Mouse (Mus musculus): ENCODE results near the gene Slc25a25. TPM values are rescaled to one million over a fixed set of nuclear protein-coding genes. Genes with fewer than 3 reads are reported as not detected.
A peak's percentile ranks its signal among the peaks of the same experiment; 100 is the strongest.

The Slc25a25 gene
- polyA plus RNA-seq, 2 experiments = 12.7 to 17.4 TPM

DNA sequence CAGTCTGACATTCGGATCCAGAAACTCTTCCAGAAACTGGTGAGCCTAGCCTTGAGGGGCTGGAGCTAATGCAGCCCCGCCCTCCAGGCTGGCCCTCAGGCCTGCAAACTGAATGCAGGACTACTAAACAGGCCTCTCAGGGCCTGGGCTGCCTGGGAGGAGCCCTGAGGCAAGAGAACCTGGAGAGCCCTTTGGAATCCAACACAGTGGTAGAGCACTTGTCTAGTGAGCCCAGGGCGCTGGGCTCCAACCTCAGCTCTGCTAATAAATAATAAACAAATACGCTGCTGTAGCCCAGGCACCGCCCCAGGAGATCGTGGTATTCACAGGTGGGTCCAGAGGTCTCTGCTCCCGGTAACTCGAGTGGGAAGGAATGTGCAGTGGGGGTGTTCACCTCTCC, 60.4 kb downstream of the Slc25a25 start:
- Histone ChIP-seq H3K27ac (replicated peaks; ENCODE audit: low read depth, low read length) (no peak overlapping the region), H3K9me3 (ENCODE audit: control insufficient read depth, low read length) (no peaks in the 10 kb centered on the region)

DNA sequence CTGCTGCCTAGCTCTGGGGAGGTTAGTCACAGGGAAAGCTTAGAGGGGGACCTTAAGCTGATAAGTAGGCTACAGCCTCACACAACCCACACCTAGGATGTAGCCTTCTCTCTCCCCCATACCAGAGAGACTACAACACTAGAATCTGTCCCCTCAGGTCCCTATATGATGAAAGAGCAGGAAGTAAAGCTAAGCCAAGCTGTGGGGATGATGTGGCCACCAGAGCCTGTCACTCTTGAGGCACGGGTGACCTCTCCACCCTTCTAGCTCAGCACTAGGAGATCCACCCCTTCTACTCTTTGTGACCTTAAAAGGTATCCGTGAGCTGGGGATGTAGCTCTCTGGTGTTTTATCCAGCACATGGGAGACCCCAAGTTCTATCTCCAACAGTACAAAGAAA, 62.1 kb downstream of the Slc25a25 start:
- WGBS = 79% methylated on average over 2 of the region's 2 CpGs
- no peak overlapping the region for H3K4me2 ChIP-seq (replicated peaks; ENCODE audit: low read depth, low read length, severe bottlenecking)
- H3K36me3 ChIP-seq (ENCODE audit: control insufficient read depth, insufficient read depth, low read length) = no peaks in the 10 kb centered on the region
- DNase-seq (ENCODE audit: low spot score) (no peak), ATAC-seq (ENCODE audit: low FRiP score, low read depth) (no peak)
- no peaks in the 10 kb centered on the region for H3K9me3 ChIP-seq (ENCODE audit: control insufficient read depth, low read length)
- H3K27ac ChIP-seq (replicated peaks; ENCODE audit: low read depth, low read length) = no peak overlapping the region
- H3K27me3 ChIP-seq (ENCODE audit: control insufficient read depth, insufficient read depth, low read length) = no peaks in the 10 kb centered on the region
- no peak overlapping the region for H3K9ac ChIP-seq (ENCODE audit: low read depth, low read length, severe bottlenecking)
- no peak overlapping the region for H3K4me3 ChIP-seq (replicated peaks; ENCODE audit: low read length)
- H3K4me1 ChIP-seq (ENCODE audit: control insufficient read depth, insufficient read depth, low read length) = no peaks in the 10 kb centered on the region
- TF ChIP-seq POLR2A (IDR thresholded peaks at IDR 0.05; ENCODE audit: borderline replicate concordance, extremely low read depth, insufficient read depth, insufficient read length) = no peak

More for the DNA sequence above, 60.4 kb downstream of the Slc25a25 start:
- TF ChIP-seq POLR2A (IDR thresholded peaks at IDR 0.05; ENCODE audit: borderline replicate concordance, extremely low read depth, insufficient read depth, insufficient read length) = no peak
- no peak for DNase-seq (ENCODE audit: low spot score)
- H3K36me3 ChIP-seq (ENCODE audit: control insufficient read depth, insufficient read depth, low read length) = no peaks in the 10 kb centered on the region
- H3K4me2 ChIP-seq (replicated peaks; ENCODE audit: low read depth, low read length, severe bottlenecking) = no peak overlapping the region
- H3K4me3 ChIP-seq (replicated peaks; ENCODE audit: low read length) = no peak overlapping the region
- no peak for ATAC-seq (ENCODE audit: low FRiP score, low read depth)
- 61% methylated on average over 8 of the region's 8 CpGs for WGBS
- no peaks in the 10 kb centered on the region for H3K27me3 ChIP-seq (ENCODE audit: control insufficient read depth, insufficient read depth, low read length)
- H3K9ac ChIP-seq (ENCODE audit: low read depth, low read length, severe bottlenecking) = no peak overlapping the region
- no peaks in the 10 kb centered on the region for H3K4me1 ChIP-seq (ENCODE audit: control insufficient read depth, insufficient read depth, low read length)

GRCm38 (mm10) chr2:32387706-32388490, 63.3 kb downstream of the Slc25a25 start, which contains the start of gene Lcn2:
Gene Lcn2, minus strand, starts transcription at chr2:32388252.
- no peaks in the 10 kb centered on the region for H3K27me3 ChIP-seq (ENCODE audit: control insufficient read depth, insufficient read depth, low read length)
- no peak within 1 kb of the TSS for H3K4me2 ChIP-seq (replicated peaks; ENCODE audit: low read depth, low read length, severe bottlenecking)
- no peaks in the 10 kb centered on the region for H3K4me1 ChIP-seq (ENCODE audit: control insufficient read depth, insufficient read depth, low read length)
- no peak for TF ChIP-seq POLR2A (IDR thresholded peaks at IDR 0.05; ENCODE audit: borderline replicate concordance, extremely low read depth, insufficient read depth, insufficient read length)
- no peak within 1 kb of the TSS for H3K4me3 ChIP-seq (replicated peaks; ENCODE audit: low read length)
- peak within 1 kb of the TSS; percentile 38 for H3K9ac ChIP-seq (ENCODE audit: low read depth, low read length, severe bottlenecking)
- no peak within 1 kb of the TSS for H3K27ac ChIP-seq (replicated peaks; ENCODE audit: low read depth, low read length)
- DNase-seq (ENCODE audit: low spot score) = no peak
- H3K9me3 ChIP-seq (ENCODE audit: control insufficient read depth, low read length) = no peaks in the 10 kb centered on the region
- ATAC-seq (ENCODE audit: low FRiP score, low read depth) = no peak
- H3K36me3 ChIP-seq (ENCODE audit: control insufficient read depth, insufficient read depth, low read length) = no peaks in the 10 kb centered on the region
- 57% methylated on average over 5 of the region's 5 CpGs for WGBS

DNA sequence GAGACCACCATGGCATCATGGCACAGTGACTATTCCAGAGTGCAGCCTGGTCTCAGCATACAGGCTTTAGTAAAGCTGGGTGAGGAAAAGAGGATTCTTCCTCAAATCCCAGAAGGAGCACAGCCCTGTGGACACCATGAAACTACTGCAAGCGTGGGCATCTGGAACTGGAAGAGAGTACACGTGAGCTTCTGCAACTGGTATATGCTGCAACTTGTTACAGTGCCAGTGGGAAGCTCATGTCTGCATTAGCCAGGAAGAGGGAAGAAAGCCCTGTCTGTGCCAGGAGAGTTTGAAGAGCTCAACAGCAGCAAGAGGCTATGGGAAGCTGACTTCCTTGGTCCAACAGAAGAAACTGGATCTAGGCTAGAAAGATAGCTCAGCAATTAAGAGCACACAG, 68.6 kb downstream of the Slc25a25 start:
- Histone ChIP-seq H3K9ac (ENCODE audit: low read depth, low read length, severe bottlenecking) (no peak overlapping the region), H3K27me3 (ENCODE audit: control insufficient read depth, insufficient read depth, low read length) (no peaks in the 10 kb centered on the region), H3K9me3 (ENCODE audit: control insufficient read depth, low read length) (no peaks in the 10 kb centered on the region), H3K27ac (replicated peaks; ENCODE audit: low read depth, low read length) (no peak overlapping the region), H3K4me2 (replicated peaks; ENCODE audit: low read depth, low read length, severe bottlenecking) (no peak overlapping the region), H3K4me1 (ENCODE audit: control insufficient read depth, insufficient read depth, low read length) (peaks cover 7% of the 10 kb centered on the region), H3K4me3 (replicated peaks; ENCODE audit: low read length) (no peak overlapping the region), H3K36me3 (ENCODE audit: control insufficient read depth, insufficient read depth, low read length) (peaks cover 22% of the 10 kb centered on the region)
- DNase-seq (ENCODE audit: low spot score) = no peak
- TF ChIP-seq POLR2A (IDR thresholded peaks at IDR 0.05; ENCODE audit: borderline replicate concordance, extremely low read depth, insufficient read depth, insufficient read length) = no peak
- 85% methylated on average over 2 of the region's 2 CpGs for WGBS
- no peak for ATAC-seq (ENCODE audit: low FRiP score, low read depth)

- DNase-seq (ENCODE audit: low spot score) (peak; percentile 95), ATAC-seq (ENCODE audit: low FRiP score, low read depth) (peak; percentile 92)
- H3K27me3 ChIP-seq (ENCODE audit: control insufficient read depth, insufficient read depth, low read length) = no peaks in the 10 kb centered on the region
- no peak within 1 kb of the TSS for H3K27ac ChIP-seq (replicated peaks; ENCODE audit: low read depth, low read length)
- TF ChIP-seq POLR2A (IDR thresholded peaks at IDR 0.05; ENCODE audit: borderline replicate concordance, extremely low read depth, insufficient read depth, insufficient read length) = 0 out of 2 replicates have a peak, but pooled peaks have one; percentile 3
- H3K9me3 ChIP-seq (ENCODE audit: control insufficient read depth, low read length) = no peaks in the 10 kb centered on the region
- WGBS = under 1% methylated on average over 26 of the region's 47 CpGs
- H3K9ac ChIP-seq (ENCODE audit: low read depth, low read length, severe bottlenecking) = peak within 1 kb of the TSS; percentile 49
- peak within 1 kb of the TSS; percentile 97 for H3K4me2 ChIP-seq (replicated peaks; ENCODE audit: low read depth, low read length, severe bottlenecking)
- peaks cover 7% of the 10 kb centered on the region for H3K4me1 ChIP-seq (ENCODE audit: control insufficient read depth, insufficient read depth, low read length)
- H3K4me3 ChIP-seq (replicated peaks; ENCODE audit: low read length) = peak within 1 kb of the TSS; percentile 70
- peaks cover 31% of the 10 kb centered on the region for H3K36me3 ChIP-seq (ENCODE audit: control insufficient read depth, insufficient read depth, low read length)
These were observed 69.4 kb downstream of the Slc25a25 start, which contains the start of gene 1110008P14Rik for GRCm38 (mm10) chr2:32381775-32382223. Gene 1110008P14Rik, minus strand, starts transcription at chr2:32381938.

All from limb, embryonic 14.5 days (tissue).